Mouse (Mus musculus): Measurements from ENCODE around the gene Epha8. TPM values are rescaled to one million over a fixed set of nuclear protein-coding genes. Genes with fewer than 3 reads are reported as not detected.
A peak's percentile ranks its signal among the peaks of the same experiment; 100 is the strongest.

Gene Epha8
- total and polyA plus RNA-seq, 3 experiments = 0.08 TPM; not detected in 2

DNA sequence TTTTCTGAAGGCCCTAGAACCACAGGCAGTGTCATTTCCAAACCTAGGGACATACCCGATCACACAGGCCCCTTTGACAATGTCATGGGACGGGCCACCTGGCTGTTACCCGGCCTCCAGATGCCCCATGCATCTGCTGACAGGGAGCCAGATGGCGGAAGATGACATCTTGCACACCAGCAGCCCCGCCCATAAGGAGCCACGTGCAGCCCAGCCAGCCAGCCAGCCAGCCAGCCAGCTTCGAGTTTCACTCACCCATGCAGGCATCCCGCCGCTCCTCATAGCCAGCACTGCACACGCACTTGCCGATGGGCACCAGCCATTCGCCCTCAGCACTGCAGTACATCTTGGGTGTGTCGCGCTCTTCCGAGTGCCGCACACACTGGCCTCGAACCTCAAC lies 11.2 kb downstream of the Epha8 start:
- DNase-seq = no peak
- Histone ChIP-seq H3K79me2 (replicated peaks; ENCODE audit: control insufficient read depth, insufficient read depth, low read length) (no peaks in the 10 kb centered on the region), H3K9ac (ENCODE audit: low read depth, low read length) (no peak overlapping the region), H3K4me3 (no peak overlapping the region), H3K27me3 (ENCODE audit: control insufficient read depth, insufficient read depth, low read length) (no peaks in the 10 kb centered on the region; the same call in 1 of the 2 replicates), H3K36me3 (ENCODE audit: control insufficient read depth, insufficient read depth, low read length) (no peaks in the 10 kb centered on the region), H3K27ac (no peak overlapping the region), H3K4me1 (ENCODE audit: control insufficient read depth, insufficient read depth, low read length) (no peaks in the 10 kb centered on the region)
- 65% methylated on average over 17 of the region's 17 CpGs for WGBS
- TF ChIP-seq POLR2A (IDR thresholded peaks at IDR 0.05; ENCODE audit: insufficient read depth, low read depth, low read length) (no peak), EP300 (IDR thresholded peaks at IDR 0.05; ENCODE audit: insufficient read depth, low read depth, low read length) (no peak), CTCF (IDR thresholded peaks at IDR 0.05) (no peak)
- intact Hi-C loops (cut with DNase I) = no loop called here

DNA sequence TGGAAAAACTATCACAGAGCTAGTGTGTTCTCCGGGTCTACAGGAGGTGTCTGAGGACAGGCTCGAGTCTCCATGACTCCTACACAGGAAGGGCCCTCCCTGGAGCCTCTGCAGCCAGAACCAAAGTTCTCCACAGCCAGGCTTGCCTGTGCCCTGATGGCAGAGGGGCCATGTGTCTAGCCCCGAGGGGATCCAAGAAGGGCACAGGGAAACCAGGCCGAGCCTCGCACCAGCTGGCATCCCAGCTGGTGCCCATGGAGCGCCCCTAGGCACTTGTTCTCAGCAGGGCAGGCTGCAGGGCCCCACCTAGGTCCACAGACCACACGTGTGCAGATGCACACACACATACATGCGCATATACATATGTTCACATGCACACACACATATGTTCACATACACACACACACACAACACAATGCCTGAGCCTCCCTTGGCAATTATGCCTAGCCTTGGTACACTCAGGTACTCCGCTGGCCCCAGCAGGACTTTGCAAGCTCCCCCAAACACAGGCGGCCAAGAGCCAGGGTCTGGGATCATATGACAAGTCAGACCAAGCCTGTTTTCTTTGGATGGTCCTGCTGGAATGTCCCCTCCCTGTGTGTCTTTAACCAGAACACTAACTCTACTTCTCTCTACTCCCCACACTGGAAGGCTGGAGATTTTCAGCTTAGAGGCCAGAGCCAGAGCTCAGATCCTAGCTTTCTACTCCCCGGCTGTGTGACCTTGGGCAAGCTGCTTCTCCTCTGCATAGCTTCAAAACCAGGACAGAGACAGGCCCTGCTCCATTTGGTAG lies 11.9 kb downstream of the Epha8 start:
- WGBS = 71% methylated on average over 11 of the region's 11 CpGs

DNA sequence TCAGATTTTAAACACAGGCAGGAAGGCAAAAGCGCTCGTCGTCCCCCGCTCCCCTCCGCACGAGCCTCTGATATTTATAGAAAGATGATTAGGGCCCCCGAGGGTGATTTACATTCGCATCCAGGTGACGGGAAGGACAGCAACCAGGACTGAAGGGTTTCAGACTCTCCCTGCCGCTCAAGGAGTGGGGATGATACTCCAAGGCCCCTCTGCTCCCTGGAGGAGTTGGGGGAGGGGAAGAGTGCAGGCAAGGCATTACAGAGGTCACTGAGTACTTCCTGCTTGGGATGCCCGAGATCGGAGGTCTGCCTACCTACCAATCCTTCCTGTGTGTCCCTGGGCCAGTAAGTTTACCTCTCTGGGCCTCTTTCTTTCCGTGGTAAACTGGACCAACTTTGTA lies 13.4 kb downstream of the Epha8 start:
- Histone ChIP-seq H3K27me3 (ENCODE audit: control insufficient read depth, insufficient read depth, low read length) (no peaks in the 10 kb centered on the region; the same call in 1 of the 2 replicates), H3K4me1 (ENCODE audit: control insufficient read depth, insufficient read depth, low read length) (no peaks in the 10 kb centered on the region), H3K9ac (ENCODE audit: low read depth, low read length) (no peak overlapping the region), H3K4me3 (no peak overlapping the region), H3K36me3 (ENCODE audit: control insufficient read depth, insufficient read depth, low read length) (no peaks in the 10 kb centered on the region), H3K79me2 (replicated peaks; ENCODE audit: control insufficient read depth, insufficient read depth, low read length) (no peaks in the 10 kb centered on the region), H3K27ac (no peak overlapping the region)
- DNase-seq = no peak
- intact Hi-C loops (cut with DNase I) = no loop called here
- no peak for TF ChIP-seq CTCF (IDR thresholded peaks at IDR 0.05)
- no peak for TF ChIP-seq EP300 (IDR thresholded peaks at IDR 0.05; ENCODE audit: insufficient read depth, low read depth, low read length)
- TF ChIP-seq POLR2A (IDR thresholded peaks at IDR 0.05; ENCODE audit: insufficient read depth, low read depth, low read length) = no peak
- 12% methylated on average over 13 of the region's 13 CpGs for WGBS

More for the DNA sequence above, 11.9 kb downstream of the Epha8 start:
- Histone ChIP-seq H3K79me2 (replicated peaks; ENCODE audit: control insufficient read depth, insufficient read depth, low read length) (no peaks in the 10 kb centered on the region), H3K27me3 (ENCODE audit: control insufficient read depth, insufficient read depth, low read length) (no peaks in the 10 kb centered on the region; the same call in 1 of the 2 replicates), H3K36me3 (ENCODE audit: control insufficient read depth, insufficient read depth, low read length) (no peaks in the 10 kb centered on the region), H3K4me1 (ENCODE audit: control insufficient read depth, insufficient read depth, low read length) (no peaks in the 10 kb centered on the region), H3K27ac (no peak overlapping the region), H3K4me3 (no peak overlapping the region), H3K9ac (ENCODE audit: low read depth, low read length) (no peak overlapping the region)
- intact Hi-C loops (cut with DNase I) = no loop called here
- DNase-seq = no peak
- no peak for TF ChIP-seq POLR2A (IDR thresholded peaks at IDR 0.05; ENCODE audit: insufficient read depth, low read depth, low read length)

DNA sequence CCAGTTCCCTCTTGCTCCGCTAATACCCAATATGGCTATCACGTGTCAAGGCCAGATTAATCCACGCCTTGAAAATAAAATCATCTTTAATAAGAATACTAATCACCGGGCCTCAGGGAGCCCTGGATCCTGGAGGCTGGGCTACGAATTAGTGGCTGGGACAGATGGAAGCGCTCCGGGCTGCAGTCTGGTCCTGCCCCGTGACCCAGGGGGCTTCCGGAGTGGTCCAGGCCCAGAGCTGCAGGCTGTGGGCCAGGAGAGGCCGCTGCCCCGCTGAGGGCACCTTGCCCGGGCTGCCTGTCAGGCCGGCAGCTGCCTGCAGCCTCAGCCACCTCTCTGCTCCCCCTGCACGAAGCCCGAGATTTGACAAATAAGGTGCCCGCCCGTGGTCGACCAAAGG lies 13.9 kb downstream of the Epha8 start:
- Histone ChIP-seq H3K79me2 (replicated peaks; ENCODE audit: control insufficient read depth, insufficient read depth, low read length) (no peaks in the 10 kb centered on the region), H3K4me1 (ENCODE audit: control insufficient read depth, insufficient read depth, low read length) (no peaks in the 10 kb centered on the region), H3K36me3 (ENCODE audit: control insufficient read depth, insufficient read depth, low read length) (no peaks in the 10 kb centered on the region), H3K27ac (no peak overlapping the region), H3K27me3 (ENCODE audit: control insufficient read depth, insufficient read depth, low read length) (no peaks in the 10 kb centered on the region; the same call in 1 of the 2 replicates), H3K4me3 (no peak overlapping the region), H3K9ac (ENCODE audit: low read depth, low read length) (no peak overlapping the region)
- intact Hi-C loops (cut with DNase I) = no loop called here
- TF ChIP-seq EP300 (IDR thresholded peaks at IDR 0.05; ENCODE audit: insufficient read depth, low read depth, low read length) = no peak
- TF ChIP-seq CTCF (IDR thresholded peaks at IDR 0.05) = 0 out of 2 replicates have a peak, but pooled peaks have one; percentile 17
- WGBS = 16% methylated on average over 18 of the region's 18 CpGs
- peak; percentile 44 for DNase-seq

DNA sequence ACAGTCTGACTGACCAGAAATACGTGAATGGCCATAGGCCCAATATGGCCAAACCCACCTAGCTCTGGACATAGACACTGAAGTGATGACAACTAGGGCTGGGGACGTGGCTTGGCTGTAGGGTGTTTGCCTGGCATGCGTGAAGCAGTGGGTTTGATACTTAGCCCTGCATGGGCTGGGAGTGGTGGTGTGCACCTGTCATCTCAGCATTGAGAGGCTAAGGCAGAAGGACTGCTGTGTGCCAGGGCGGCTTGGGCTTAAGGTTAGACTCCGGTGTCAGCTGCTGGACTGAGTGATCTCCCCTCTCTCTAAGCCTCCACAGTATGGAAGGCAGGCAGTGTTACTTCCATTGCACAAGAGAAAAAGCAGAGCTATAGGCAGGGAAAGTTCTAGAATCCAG lies 18.7 kb downstream of the Epha8 start:
- intact Hi-C loops (cut with DNase I) = no loop called here
- H3K4me3 ChIP-seq = no peak overlapping the region
- H3K36me3 ChIP-seq (ENCODE audit: control insufficient read depth, insufficient read depth, low read length) = no peaks in the 10 kb centered on the region
- TF ChIP-seq EP300 (IDR thresholded peaks at IDR 0.05; ENCODE audit: insufficient read depth, low read depth, low read length) (no peak), POLR2A (IDR thresholded peaks at IDR 0.05; ENCODE audit: insufficient read depth, low read depth, low read length) (no peak), CTCF (IDR thresholded peaks at IDR 0.05) (no peak)
- no peak overlapping the region for H3K9ac ChIP-seq (ENCODE audit: low read depth, low read length)
- no peaks in the 10 kb centered on the region for H3K79me2 ChIP-seq (replicated peaks; ENCODE audit: control insufficient read depth, insufficient read depth, low read length)
- 87% methylated on average over 5 of the region's 5 CpGs for WGBS
- H3K4me1 ChIP-seq (ENCODE audit: control insufficient read depth, insufficient read depth, low read length) = no peaks in the 10 kb centered on the region; the same call in 1 of the 2 replicates
- no peak overlapping the region for H3K27ac ChIP-seq
- no peak for DNase-seq
- H3K27me3 ChIP-seq (ENCODE audit: control insufficient read depth, insufficient read depth, low read length) = no peaks in the 10 kb centered on the region

DNA sequence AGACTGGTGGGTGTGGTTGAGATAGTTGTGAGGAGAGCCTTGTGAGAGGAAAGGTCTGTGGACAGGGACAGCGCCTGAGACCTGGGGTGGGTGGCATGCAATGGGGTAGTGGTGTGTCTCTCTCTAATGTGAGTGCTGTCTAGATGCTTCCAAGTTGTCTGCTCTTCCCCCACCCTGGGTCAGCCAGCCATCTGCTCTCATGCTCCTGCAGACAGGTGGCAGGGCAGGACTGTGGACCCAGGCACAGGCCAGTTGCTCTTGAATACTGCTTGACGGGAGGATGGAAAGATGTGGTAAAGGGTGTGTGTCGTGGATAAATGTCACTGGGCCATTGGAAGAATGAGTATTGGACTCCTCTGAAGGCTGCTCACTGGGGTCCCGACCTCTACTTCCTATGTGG lies 19.3 kb downstream of the Epha8 start:
- DNase-seq = no peak
- Histone ChIP-seq H3K36me3 (ENCODE audit: control insufficient read depth, insufficient read depth, low read length) (no peaks in the 10 kb centered on the region), H3K27me3 (ENCODE audit: control insufficient read depth, insufficient read depth, low read length) (no peaks in the 10 kb centered on the region), H3K4me1 (ENCODE audit: control insufficient read depth, insufficient read depth, low read length) (no peaks in the 10 kb centered on the region; the same call in 1 of the 2 replicates), H3K79me2 (replicated peaks; ENCODE audit: control insufficient read depth, insufficient read depth, low read length) (no peaks in the 10 kb centered on the region), H3K27ac (no peak overlapping the region), H3K4me3 (no peak overlapping the region), H3K9ac (ENCODE audit: low read depth, low read length) (no peak overlapping the region)
- intact Hi-C loops (cut with DNase I) = no loop called here
- no peak for TF ChIP-seq POLR2A (IDR thresholded peaks at IDR 0.05; ENCODE audit: insufficient read depth, low read depth, low read length)
- no peak for TF ChIP-seq CTCF (IDR thresholded peaks at IDR 0.05)
- WGBS = 60% methylated on average over 4 of the region's 4 CpGs

All from heart, adult 2 months (tissue).